Mouse (Mus musculus) left cerebral cortex, postnatal 36 days (tissue): ENCODE results near the gene 9330182L06Rik. TPM values are rescaled to one million over a fixed set of nuclear protein-coding genes. Genes with fewer than 3 reads are reported as not detected.

Source experiments
- DNase-seq, 2 experiments: peaks; one replicate each; pipeline ENCODE4 v3.0.0; 2021 to 2022; ENCODE audit warnings: low spot score in 2 of 2, mixed read lengths in 1 of 2
- intact Hi-C: fragments of 180-260 bp; cut with DNase I; formaldehyde crosslinking; loops from one replicate; pipeline ENCODE4 v1.15.1; 2025
- total RNA-seq, 2 experiments: library from RNA; stranded (reverse); gene quantifications; 2 replicates each; pipeline ENCODE4 v1.2.3; 2021

9330182L06Rik gene
- 10 to 100 TPM; 31.7 to 33.0 TPM for total RNA-seq

- DNase-seq = peak; percentile 81 to 88
- intact Hi-C loops = loop anchor here (2.0 to 5.0 kb wide), 2 partner anchors 105 to 157 kb away; partner anchors contain the start of gene Dmtf1
Observed at GRCm38 (mm10) chr5:9265586-9266279, at the start of gene 9330182L06Rik. Gene 9330182L06Rik, plus strand, starts transcription at chr5:9266118.

- DNase-seq = no peak
- intact Hi-C loops = loop anchor here (5.0 kb wide), 1 partner anchor 35 kb away; no protein-coding TSS in a partner anchor
Observed at GRCm38 (mm10) chr5:9227456-9228008, 38.4 kb upstream of the 9330182L06Rik start.

GRCm38 (mm10) chr5:9264361-9264760 lies 1.6 kb upstream of the 9330182L06Rik start:
- no peak for DNase-seq
- intact Hi-C loops = loop anchor here (5.0 kb wide), 1 partner anchor 37 kb away; no protein-coding TSS in a partner anchor

GRCm38 (mm10) chr5:9266280-9266923 lies 484 bp downstream of the 9330182L06Rik start:
- intact Hi-C loops = loop anchor here (2.0 to 5.0 kb wide), 2 partner anchors 106 to 156 kb away; partner anchors contain the start of gene Dmtf1
- DNase-seq = no peak

GRCm38 (mm10) chr5:9269666-9270065 lies 3.7 kb downstream of the 9330182L06Rik start:
- DNase-seq = no peak
- intact Hi-C loops = loop anchor here (5.0 kb wide), 1 partner anchor 153 kb away; no protein-coding TSS in a partner anchor

- intact Hi-C loops = no loop called here
- no peak for DNase-seq
Observed at GRCm38 (mm10) chr5:9272976-9273375, 7.1 kb downstream of the 9330182L06Rik start.

GRCm38 (mm10) chr5:9295777-9296549 lies 30.0 kb downstream of the 9330182L06Rik start:
- no peak for DNase-seq

GRCm38 (mm10) chr5:9296550-9296928 lies 30.6 kb downstream of the 9330182L06Rik start:
- DNase-seq = no peak
- intact Hi-C loops = no loop called here

More at GRCm38 (mm10) chr5:9295777-9296549, 30.0 kb downstream of the 9330182L06Rik start:
- intact Hi-C loops = no loop called here

GRCm38 (mm10) chr5:9326863-9327262 lies 60.9 kb downstream of the 9330182L06Rik start:
- intact Hi-C loops = loop anchor here (1.0 kb wide), 1 partner anchor 10 kb away; no protein-coding TSS in a partner anchor

GRCm38 (mm10) chr5:9327528-9327927 lies 61.6 kb downstream of the 9330182L06Rik start:
- DNase-seq = no peak
- intact Hi-C loops = no loop called here

More at GRCm38 (mm10) chr5:9326863-9327262, 60.9 kb downstream of the 9330182L06Rik start:
- DNase-seq = no peak

GRCm38 (mm10) chr5:9338756-9339510 lies 73.0 kb downstream of the 9330182L06Rik start:
- intact Hi-C loops = no loop called here
- no peak for DNase-seq

- intact Hi-C loops = no loop called here
- DNase-seq = no peak
Observed at GRCm38 (mm10) chr5:9339511-9340173, 73.7 kb downstream of the 9330182L06Rik start.

GRCm38 (mm10) chr5:9344581-9344980 lies 78.7 kb downstream of the 9330182L06Rik start:
- intact Hi-C loops = no loop called here
- DNase-seq = no peak

- intact Hi-C loops = no loop called here
- no peak for DNase-seq
Observed at GRCm38 (mm10) chr5:9345038-9345617, 79.2 kb downstream of the 9330182L06Rik start.

- no peak for DNase-seq
- intact Hi-C loops = no loop called here
Observed at GRCm38 (mm10) chr5:9345625-9346024, 79.7 kb downstream of the 9330182L06Rik start.

GRCm38 (mm10) chr5:9346510-9346909 lies 80.6 kb downstream of the 9330182L06Rik start:
- intact Hi-C loops = no loop called here
- no peak for DNase-seq

- intact Hi-C loops = no loop called here
- DNase-seq = no peak
Observed at GRCm38 (mm10) chr5:9352163-9352562, 86.2 kb downstream of the 9330182L06Rik start.

GRCm38 (mm10) chr5:9352646-9353045 lies 86.7 kb downstream of the 9330182L06Rik start:
- intact Hi-C loops = no loop called here
- DNase-seq = no peak
